Mouse (Mus musculus): ENCODE measurements around the gene Btbd35f28. TPM values are rescaled to one million over a fixed set of nuclear protein-coding genes. Genes with fewer than 3 reads are reported as not detected.

Gene Btbd35f28
- not detected for total RNA-seq (2023)

GRCm38 (mm10) chrX:4196276-4196675 is at the start of gene Btbd35f28:
Gene Btbd35f28 (plus strand): TSS chrX:4196576.

Other genes with a start within 250 kb of the Btbd35f28 start
- gene Btbd35f16, start 239.6 kb upstream of the Btbd35f28 start, total RNA-seq (2023): not detected
- gene Btbd35f3, start 158.9 kb upstream of the Btbd35f28 start, total RNA-seq (2023): not detected
- gene Btbd35f20, start 94.7 kb downstream of the Btbd35f28 start, total RNA-seq (2023): not detected
- gene Btbd35f17, start 174.1 kb downstream of the Btbd35f28 start, total RNA-seq (2023): not detected

Measured in neutrophil, adult 59 days (primary cell).